Mouse (Mus musculus) hindbrain, embryonic 11.5 days (tissue): ENCODE measurements at regions not wholly inside any gene's neighbourhood (a gene's known extent, or its start where the extent isn't known, plus 50 kb on each side); places are given as distances from the start of the nearest gene placed in this dataset.

Source experiments
- ATAC-seq: fragments of 200-750 bp; cut with Nextera tagmentation; 2 replicates; pipeline ENCODE4 v1.8.0; 2017; ENCODE audit warnings: mild to moderate bottlenecking, moderate TSS enrichment, moderate library complexity; ENCODE audit not compliant: low FRiP score
- DNase-seq: peaks from one replicate; pipeline ENCODE4 v3.0.0-alpha.2; 2015; ENCODE audit warnings: low spot score
- H3K27ac ChIP-seq: fragments of 300-500 bp; sonication (generic); 2 replicates; pipeline ENCODE4 v1.5.1; 2014; ENCODE audit warnings: mild to moderate bottlenecking, low read depth, low read length
- H3K27me3 ChIP-seq: fragments of 300-500 bp; sonication (generic); 2 replicates; pipeline ENCODE4 v1.6.1; 2014; ENCODE audit warnings: mild to moderate bottlenecking, low read length, moderate library complexity, mixed read lengths; ENCODE audit not compliant: control insufficient read depth, insufficient read depth
- H3K36me3 ChIP-seq: fragments of 300-500 bp; sonication (generic); 2 replicates; pipeline ENCODE4 v1.6.1; 2014; ENCODE audit warnings: mild to moderate bottlenecking, low read length, moderate library complexity, mixed read lengths; ENCODE audit not compliant: control insufficient read depth, insufficient read depth
- H3K4me1 ChIP-seq: fragments of 300-500 bp; sonication (generic); replicated peaks from 2 replicates; pipeline ENCODE4 v1.6.1; 2014; ENCODE audit warnings: low read length, mixed read lengths; ENCODE audit not compliant: control insufficient read depth, insufficient read depth
- H3K4me2 ChIP-seq: fragments of 300-500 bp; sonication (generic); replicated peaks from 2 replicates; pipeline ENCODE4 v1.6.1; 2014; ENCODE audit warnings: mild to moderate bottlenecking, low read depth, low read length
- H3K4me3 ChIP-seq: fragments of 300-500 bp; sonication (generic); 2 replicates; pipeline ENCODE4 v1.5.1; 2014; ENCODE audit warnings: low read depth, low read length
- H3K9ac ChIP-seq: fragments of 300-500 bp; sonication (generic); 2 replicates; pipeline ENCODE4 v1.6.1; 2014; ENCODE audit warnings: low read depth, low read length
- H3K9me3 ChIP-seq: fragments of 300-500 bp; sonication (generic); 2 replicates; pipeline ENCODE4 v1.6.1; 2016; ENCODE audit warnings: low read length; ENCODE audit not compliant: control insufficient read depth
- WGBS: fragments of 180-500 bp; shearing (Covaris S2); extraction: QIAGEN DNeasy Blood & Tissue Kit; methylation state at CpG from one replicate; pipeline ENCODE4 v1.1.7; 2014; 5-methylcytosine and 5-hydroxymethylcytosine counted together

- no peak for ATAC-seq
- DNase-seq = no peak
- no peak overlapping the region for H3K4me2 ChIP-seq
- H3K36me3 ChIP-seq = no peaks in the 10 kb centered on the region
- 78% methylated on average over 6 of the region's 6 CpGs for WGBS
- no peak overlapping the region for H3K9ac ChIP-seq
- H3K4me3 ChIP-seq = no peak overlapping the region
- H3K4me1 ChIP-seq = no peaks in the 10 kb centered on the region
- no peak overlapping the region for H3K27ac ChIP-seq
- no peaks in the 10 kb centered on the region for H3K27me3 ChIP-seq
- H3K9me3 ChIP-seq = no peaks in the 10 kb centered on the region
Measured at GRCm38 (mm10) chr14:76188105-76188645, 77.5 kb downstream of the Nufip1 start.

GRCm38 (mm10) chr14:76195324-76195723 is 84.6 kb downstream of the Nufip1 start:
- no peaks in the 10 kb centered on the region for H3K27me3 ChIP-seq
- no peak overlapping the region for H3K9ac ChIP-seq
- WGBS = 72% methylated on average over 10 of the region's 10 CpGs
- ATAC-seq (no peak), DNase-seq (no peak)
- H3K36me3 ChIP-seq = no peaks in the 10 kb centered on the region
- H3K4me1 ChIP-seq = no peaks in the 10 kb centered on the region
- H3K4me3 ChIP-seq = no peak overlapping the region
- no peak overlapping the region for H3K27ac ChIP-seq
- H3K9me3 ChIP-seq = no peaks in the 10 kb centered on the region
- no peak overlapping the region for H3K4me2 ChIP-seq

- no peaks in the 10 kb centered on the region for H3K27me3 ChIP-seq
- no peak for ATAC-seq
- no peak overlapping the region for H3K4me2 ChIP-seq
- no peaks in the 10 kb centered on the region for H3K36me3 ChIP-seq
- H3K4me1 ChIP-seq = no peaks in the 10 kb centered on the region
- H3K4me3 ChIP-seq = no peak overlapping the region
- H3K27ac ChIP-seq = no peak overlapping the region
- no peaks in the 10 kb centered on the region for H3K9me3 ChIP-seq
- no peak for DNase-seq
- H3K9ac ChIP-seq = no peak overlapping the region
- 89% methylated on average over 2 of the region's 2 CpGs for WGBS
Measured at GRCm38 (mm10) chr14:76197357-76197756, 86.7 kb downstream of the Nufip1 start.

- Histone ChIP-seq H3K4me2 (no peak overlapping the region), H3K27ac (no peak overlapping the region), H3K4me3 (no peak overlapping the region), H3K4me1 (no peaks in the 10 kb centered on the region), H3K27me3 (no peaks in the 10 kb centered on the region), H3K9me3 (no peaks in the 10 kb centered on the region), H3K9ac (no peak overlapping the region), H3K36me3 (no peaks in the 10 kb centered on the region)
- DNase-seq = no peak
- ATAC-seq = no peak
- WGBS = 47% methylated on average over 5 of the region's 5 CpGs
Measured at GRCm38 (mm10) chr14:76198406-76198805, 87.7 kb downstream of the Nufip1 start.

GRCm38 (mm10) chr14:76202595-76202994 is 91.9 kb downstream of the Nufip1 start:
- Histone ChIP-seq H3K9me3 (no peaks in the 10 kb centered on the region), H3K36me3 (no peaks in the 10 kb centered on the region), H3K4me2 (no peak overlapping the region), H3K27me3 (no peaks in the 10 kb centered on the region), H3K9ac (no peak overlapping the region), H3K4me1 (no peaks in the 10 kb centered on the region), H3K27ac (no peak overlapping the region), H3K4me3 (no peak overlapping the region)
- no peak for DNase-seq
- WGBS = 95% methylated on average over 4 of the region's 4 CpGs
- no peak for ATAC-seq

- Histone ChIP-seq H3K27me3 (no peaks in the 10 kb centered on the region), H3K9ac (no peak overlapping the region), H3K4me1 (no peaks in the 10 kb centered on the region), H3K27ac (no peak overlapping the region), H3K36me3 (no peaks in the 10 kb centered on the region), H3K4me2 (no peak overlapping the region), H3K4me3 (no peak overlapping the region), H3K9me3 (no peaks in the 10 kb centered on the region)
- 81% methylated on average over 1 of the region's 1 CpGs for WGBS
- DNase-seq (no peak), ATAC-seq (no peak)
Measured at GRCm38 (mm10) chr14:76203135-76203534, 92.4 kb downstream of the Nufip1 start.

GRCm38 (mm10) chr14:76216446-76217177 is 105.9 kb downstream of the Nufip1 start:
- Histone ChIP-seq H3K36me3 (no peaks in the 10 kb centered on the region), H3K27me3 (no peaks in the 10 kb centered on the region), H3K4me3 (no peak overlapping the region), H3K4me1 (no peaks in the 10 kb centered on the region; the same call in 1 of the 2 replicates), H3K27ac (no peak overlapping the region), H3K4me2 (no peak overlapping the region), H3K9me3 (no peaks in the 10 kb centered on the region), H3K9ac (no peak overlapping the region)
- no peak for DNase-seq
- 79% methylated on average over 12 of the region's 12 CpGs for WGBS
- ATAC-seq = no peak

- no peak overlapping the region for H3K9ac ChIP-seq
- no peaks in the 10 kb centered on the region for H3K36me3 ChIP-seq
- ATAC-seq = no peak
- H3K4me1 ChIP-seq = no peaks in the 10 kb centered on the region; the same call in 1 of the 2 replicates
- DNase-seq = no peak
- no peaks in the 10 kb centered on the region for H3K27me3 ChIP-seq
- WGBS = 68% methylated on average over 9 of the region's 9 CpGs
- H3K9me3 ChIP-seq = no peaks in the 10 kb centered on the region
- no peak overlapping the region for H3K4me3 ChIP-seq
- no peak overlapping the region for H3K27ac ChIP-seq
- no peak overlapping the region for H3K4me2 ChIP-seq
Measured at GRCm38 (mm10) chr14:76217178-76217500, 106.4 kb downstream of the Nufip1 start.

- ATAC-seq = no peak
- Histone ChIP-seq H3K4me2 (no peak overlapping the region), H3K36me3 (no peaks in the 10 kb centered on the region), H3K4me3 (no peak overlapping the region), H3K27ac (no peak overlapping the region), H3K4me1 (no peaks in the 10 kb centered on the region; the same call in 1 of the 2 replicates), H3K9me3 (no peaks in the 10 kb centered on the region), H3K27me3 (no peaks in the 10 kb centered on the region), H3K9ac (no peak overlapping the region)
- WGBS = 86% methylated on average over 8 of the region's 8 CpGs
- DNase-seq = no peak
Measured at GRCm38 (mm10) chr14:76217571-76218256, 107.0 kb downstream of the Nufip1 start.
